Mouse (Mus musculus) Patski (cell line): ENCODE data around the gene Rgs19. TPM values are rescaled to one million over a fixed set of nuclear protein-coding genes. Genes with fewer than 3 reads are reported as not detected.

Source experiments
- ATAC-seq: fragments of 100-300 bp; one replicate; pipeline ENCODE4 v1.8.0; 2021
- CTCF ChIA-PET: fragments of 350-600 bp; sonication (Branson Sonifier 250); formaldehyde crosslinking; loops from one replicate; lab custom pipeline; 2022; ENCODE audit warnings: inconsistent platforms; lab: Charles Lee
- POLR2A ChIA-PET: fragments of 350-600 bp; sonication (Branson Sonifier 250); formaldehyde crosslinking; loops from one replicate; lab custom pipeline; 2022; ENCODE audit warnings: antibody characterized with exemption, inconsistent platforms; lab: Charles Lee
- DNase-seq: peaks from one replicate; pipeline ENCODE4 v3.0.0-alpha.2; 2011; ENCODE audit warnings: low read depth, low spot score
- H3K27me3 ChIP-seq: fragments of 371-371 bp; one replicate; pipeline ENCODE4 v1.5.1; 2021
- CTCF ChIP-seq: fragments of 100-300 bp; IDR thresholded peaks from one replicate; pipeline ENCODE4 v1.5.1; 2021
- in situ Hi-C: fragments of 300-500 bp; cut with MboI; formaldehyde crosslinking; loops from 3 replicates; pipeline ENCODE4 v1.11.1; 2018; ENCODE audit warnings: low pct_unique_long_range_greater_than_20kb, mixed read lengths
- polyA plus RNA-seq: library from polyadenylated mRNA; unstranded; gene quantifications from one replicate; pipeline ENCODE4 v1.2.3, GENCODE M21; 2021

The Rgs19 gene
- polyA plus RNA-seq, result 42.4 TPM

GRCm38 (mm10) chr2:181693339-181694280 lies at the start of gene Rgs19:
Gene Rgs19 (minus strand): TSS chr2:181693977.
- H3K27me3 ChIP-seq, result no peaks in the 10 kb centered on the region
- DNase-seq, result no peak
- ATAC-seq, result peak; percentile 73
- TF ChIP-seq CTCF, result no peak
- in situ Hi-C loops, result no loop called here
- ChIA-PET CTCF (interaction anchor here (1.2 kb wide), 1 partner anchor 10 kb away, joined by 3 read pairs; no protein-coding TSS in a partner anchor), POLR2A (interaction anchor here (1.1 kb wide), 1 partner anchor 20 kb away, joined by 4 read pairs; no protein-coding TSS in a partner anchor)

- peaks cover 46% of the 10 kb centered on the region for H3K27me3 ChIP-seq
- ATAC-seq (no peak), DNase-seq (no peak)
- TF ChIP-seq CTCF, result no peak
- POLR2A ChIA-PET, result no interaction called here
- in situ Hi-C loops, result no loop called here
- CTCF ChIA-PET, result no interaction called here
These were observed 36.3 kb upstream of the Rgs19 start for GRCm38 (mm10) chr2:181730051-181730450.

GRCm38 (mm10) chr2:181727659-181728262 lies 34.0 kb upstream of the Rgs19 start:
- CTCF ChIA-PET, result no interaction called here
- no peak for TF ChIP-seq CTCF
- DNase-seq (no peak), ATAC-seq (no peak)
- POLR2A ChIA-PET, result interaction anchor here (0.6 kb wide), 1 partner anchor 28 kb away, joined by 3 read pairs; no protein-coding TSS in a partner anchor
- in situ Hi-C loops, result no loop called here
- H3K27me3 ChIP-seq, result peaks cover 39% of the 10 kb centered on the region

DNA sequence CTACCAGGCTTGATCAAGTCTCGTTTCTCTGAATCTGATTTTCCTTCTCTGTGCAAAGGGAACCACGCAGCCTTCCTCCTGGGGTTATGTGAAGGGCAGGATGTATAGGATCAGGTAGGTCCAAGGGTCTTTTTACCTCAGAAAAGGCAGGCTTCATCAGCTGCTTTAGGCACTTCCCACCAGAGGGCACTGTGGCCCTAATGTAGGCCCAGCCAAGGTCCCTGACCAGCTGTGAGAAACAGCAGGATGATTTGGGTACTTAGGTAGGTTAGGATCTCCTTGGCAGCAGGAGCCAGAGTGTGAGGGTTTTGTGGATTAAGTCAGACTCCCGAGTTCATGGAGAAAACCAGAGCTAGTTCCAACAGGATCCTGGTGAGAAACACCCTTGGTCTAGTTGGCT lies 28.4 kb upstream of the Rgs19 start:
- ChIA-PET CTCF (interaction anchor here (1.0 kb wide), 1 partner anchor 144 kb away, joined by 3 read pairs; no protein-coding TSS in a partner anchor), POLR2A (no interaction called here)
- no peak for DNase-seq
- ATAC-seq, result no peak
- peak; percentile 77 for TF ChIP-seq CTCF
- in situ Hi-C loops, result loop anchor here (5.0 kb wide), 1 partner anchor 145 kb away; no protein-coding TSS in a partner anchor
- peaks cover 34% of the 10 kb centered on the region for H3K27me3 ChIP-seq

GRCm38 (mm10) chr2:181721200-181721599 lies 27.4 kb upstream of the Rgs19 start:
- TF ChIP-seq CTCF, result no peak
- DNase-seq, result no peak
- ChIA-PET CTCF (no interaction called here), POLR2A (no interaction called here)
- no peak for ATAC-seq
- peaks cover 33% of the 10 kb centered on the region for H3K27me3 ChIP-seq
- in situ Hi-C loops, result loop anchor here (5.0 kb wide), 1 partner anchor 146 kb away; no protein-coding TSS in a partner anchor

GRCm38 (mm10) chr2:181720061-181720460 lies 26.3 kb upstream of the Rgs19 start:
- ChIA-PET POLR2A (no interaction called here), CTCF (no interaction called here)
- DNase-seq (no peak), ATAC-seq (no peak)
- peaks cover 34% of the 10 kb centered on the region for H3K27me3 ChIP-seq
- TF ChIP-seq CTCF, result no peak
- in situ Hi-C loops, result loop anchor here (5.0 kb wide), 1 partner anchor 147 kb away; no protein-coding TSS in a partner anchor

DNA sequence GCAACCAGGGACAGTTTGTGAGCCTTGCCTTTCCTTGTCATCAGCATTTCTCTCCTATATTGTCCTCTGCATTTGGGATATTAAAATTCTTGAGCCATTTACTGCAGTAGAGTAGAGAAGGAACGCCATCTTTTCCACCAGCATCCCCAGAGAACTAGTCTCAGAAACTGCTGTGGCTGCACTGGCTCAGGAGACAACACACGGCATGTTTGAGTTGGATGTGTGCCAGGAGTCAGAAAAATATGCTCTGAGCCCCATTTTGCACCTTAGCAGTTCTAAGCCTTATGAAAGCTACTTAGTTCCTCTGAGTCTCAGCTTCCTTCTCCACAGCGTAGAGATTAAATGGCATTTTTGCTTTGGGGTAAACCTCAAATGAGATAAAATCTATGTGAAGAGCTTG lies 23.2 kb upstream of the Rgs19 start:
- DNase-seq (no peak), ATAC-seq (no peak)
- POLR2A ChIA-PET, result no interaction called here
- in situ Hi-C loops, result no loop called here
- TF ChIP-seq CTCF, result no peak
- peaks cover 56% of the 10 kb centered on the region for H3K27me3 ChIP-seq
- CTCF ChIA-PET, result no interaction called here

DNA sequence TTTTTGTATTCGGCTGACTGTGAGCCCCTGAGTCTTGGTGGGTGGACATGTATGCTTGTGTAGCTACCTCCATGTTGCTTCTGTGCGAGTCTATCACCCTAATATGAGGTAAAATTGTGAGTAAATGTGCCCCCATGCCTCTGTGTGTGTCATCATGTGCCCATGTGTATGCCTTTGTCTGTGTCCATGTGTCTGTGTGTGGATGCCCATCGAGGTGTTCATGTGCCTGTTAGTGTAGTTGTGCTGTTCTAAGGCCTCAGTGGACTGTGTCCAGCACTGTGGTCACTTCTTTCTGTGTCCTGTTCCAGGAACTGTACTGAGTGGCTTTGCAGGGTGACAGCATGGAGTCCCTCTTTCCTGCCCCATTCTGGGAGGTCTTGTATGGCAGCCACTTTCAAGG lies 21.6 kb upstream of the Rgs19 start:
- TF ChIP-seq CTCF, result no peak
- ChIA-PET POLR2A (no interaction called here), CTCF (no interaction called here)
- in situ Hi-C loops, result no loop called here
- DNase-seq (no peak), ATAC-seq (no peak)
- H3K27me3 ChIP-seq, result peaks cover 57% of the 10 kb centered on the region

DNA sequence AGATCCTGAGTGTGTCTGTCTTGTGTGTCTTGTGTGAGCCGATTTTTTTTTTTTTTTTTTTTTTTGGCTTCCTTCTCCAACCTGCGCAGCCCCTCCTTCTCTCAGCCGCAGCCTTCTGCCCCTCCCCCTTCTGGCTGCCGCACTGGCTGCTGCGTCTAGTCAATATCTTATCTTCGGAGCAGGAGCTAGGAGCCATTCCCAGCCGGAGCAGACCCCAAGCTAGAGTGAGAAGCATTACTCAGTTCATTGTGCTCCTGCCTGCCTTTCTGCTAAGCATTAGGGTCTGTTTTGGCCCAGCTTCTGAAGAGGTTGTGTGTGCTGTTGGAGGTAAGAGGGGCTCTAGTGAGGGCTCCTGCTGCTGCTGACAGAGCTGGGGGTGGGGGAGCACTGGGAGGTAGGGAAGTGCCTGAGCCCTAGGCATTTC lies 21.1 kb upstream of the Rgs19 start, which contains the start of gene Oprl1:
Oprl1 (plus strand) TSS at position 114 of the 424 bp plus-strand sequence.
- peaks cover 55% of the 10 kb centered on the region for H3K27me3 ChIP-seq
- DNase-seq, result no peak
- no peak for TF ChIP-seq CTCF
- CTCF ChIA-PET, result no interaction called here
- in situ Hi-C loops, result no loop called here
- ATAC-seq, result no peak
- POLR2A ChIA-PET, result no interaction called here

- in situ Hi-C loops, result no loop called here
- no peak for TF ChIP-seq CTCF
- POLR2A ChIA-PET, result no interaction called here
- H3K27me3 ChIP-seq, result peaks cover 61% of the 10 kb centered on the region
- ATAC-seq (no peak), DNase-seq (no peak)
- CTCF ChIA-PET, result no interaction called here
These were observed 20.0 kb upstream of the Rgs19 start for GRCm38 (mm10) chr2:181713749-181714148.

- ChIA-PET POLR2A (no interaction called here), CTCF (interaction anchor here (1.0 to 1.8 kb wide), 4 partner anchors 25 to 203 kb away, joined by 3 to 9 read pairs (median 4); no protein-coding TSS in a partner anchor)
- no peak for ATAC-seq
- DNase-seq, result no peak
- peaks cover 60% of the 10 kb centered on the region for H3K27me3 ChIP-seq
- TF ChIP-seq CTCF, result peak; percentile 71
- in situ Hi-C loops, result no loop called here
These were observed 12.9 kb upstream of the Rgs19 start for GRCm38 (mm10) chr2:181706668-181707067.
